Mouse (Mus musculus) hindbrain, embryonic 16.5 days (tissue): ENCODE data around the gene Smim20. TPM values are rescaled to one million over a fixed set of nuclear protein-coding genes. Genes with fewer than 3 reads are reported as not detected.

Experiments
- ATAC-seq: fragments of 200-750 bp; cut with Nextera tagmentation; 2 replicates; pipeline ENCODE4 v1.8.0; 2017; ENCODE audit warnings: moderate TSS enrichment, moderate library complexity
- H3K27ac ChIP-seq: fragments of 300-500 bp; sonication (generic); 2 replicates; pipeline ENCODE4 v1.5.1; 2014; ENCODE audit warnings: low read depth, mild to moderate bottlenecking, control low read depth, low read length, moderate library complexity
- H3K27me3 ChIP-seq: fragments of 300-500 bp; sonication (generic); replicated peaks from 2 replicates; pipeline ENCODE4 v1.6.1; 2014; ENCODE audit warnings: low read length; ENCODE audit not compliant: control insufficient read depth, insufficient read depth
- H3K36me3 ChIP-seq: fragments of 300-500 bp; sonication (generic); 2 replicates; pipeline ENCODE4 v1.6.1; 2014; ENCODE audit warnings: mild to moderate bottlenecking, low read length, moderate library complexity, mixed read lengths; ENCODE audit not compliant: control insufficient read depth, insufficient read depth
- H3K4me1 ChIP-seq: fragments of 300-500 bp; sonication (generic); 2 replicates; pipeline ENCODE4 v1.6.1; 2014; ENCODE audit warnings: low read depth, low read length; ENCODE audit not compliant: control insufficient read depth, insufficient read depth
- H3K4me2 ChIP-seq: fragments of 300-500 bp; sonication (generic); 2 replicates; pipeline ENCODE4 v1.6.1; 2014; ENCODE audit warnings: mild to moderate bottlenecking, low read length, control low read depth, moderate library complexity
- H3K4me3 ChIP-seq: fragments of 300-500 bp; sonication (generic); 2 replicates; pipeline ENCODE4 v1.5.1; 2014; ENCODE audit warnings: mild to moderate bottlenecking, low read length, control low read depth, moderate library complexity
- H3K9ac ChIP-seq: fragments of 300-500 bp; sonication (generic); 2 replicates; pipeline ENCODE4 v1.6.1; 2014; ENCODE audit warnings: low read depth, mild to moderate bottlenecking, control low read depth, low read length, moderate library complexity
- H3K9me3 ChIP-seq: fragments of 300-500 bp; sonication (generic); 2 replicates; pipeline ENCODE4 v1.6.1; 2014; ENCODE audit warnings: mild to moderate bottlenecking, low read length, moderate library complexity; ENCODE audit not compliant: control insufficient read depth
- WGBS: fragments of 180-500 bp; shearing (Covaris S2); extraction: QIAGEN DNeasy Blood & Tissue Kit; methylation state at CpG from one replicate; pipeline ENCODE4 v1.1.7; 2014; 5-methylcytosine and 5-hydroxymethylcytosine counted together
- polyA plus RNA-seq: library from polyadenylated mRNA; unstranded; fragments of >200 nt; fragmentation: Nextera tagmentation; extraction: Ambion mirVana; gene quantifications from 2 replicates; pipeline ENCODE4 v1.2.1, GENCODE M21; 2015

Gene Smim20
- polyA plus RNA-seq, 1 experiment from 2014 or later, result 80.1 TPM

- Histone ChIP-seq H3K9me3 (no peaks in the 10 kb centered on the region), H3K4me3 (no peak overlapping the region), H3K4me1 (no peaks in the 10 kb centered on the region), H3K27me3 (no peaks in the 10 kb centered on the region), H3K27ac (no peak overlapping the region), H3K36me3 (no peaks in the 10 kb centered on the region), H3K4me2 (no peak overlapping the region), H3K9ac (no peak overlapping the region)
- 56% methylated on average over 5 of the region's 5 CpGs for WGBS
- ATAC-seq, result peak; percentile 67
Observed at GRCm38 (mm10) chr5:53294627-53295026, 27.7 kb downstream of the Smim20 start.

GRCm38 (mm10) chr5:53296961-53297360 is 30.1 kb downstream of the Smim20 start:
- H3K4me2 ChIP-seq, result no peak overlapping the region
- no peaks in the 10 kb centered on the region for H3K27me3 ChIP-seq
- no peak overlapping the region for H3K4me3 ChIP-seq
- no peak overlapping the region for H3K9ac ChIP-seq
- no peaks in the 10 kb centered on the region for H3K36me3 ChIP-seq
- H3K9me3 ChIP-seq, result no peaks in the 10 kb centered on the region
- H3K27ac ChIP-seq, result no peak overlapping the region
- ATAC-seq, result no peak
- no peaks in the 10 kb centered on the region for H3K4me1 ChIP-seq
- WGBS, result 85% methylated on average over 4 of the region's 4 CpGs

GRCm38 (mm10) chr5:53301496-53301895 is 34.6 kb downstream of the Smim20 start:
- Histone ChIP-seq H3K27ac (no peak overlapping the region), H3K4me1 (no peaks in the 10 kb centered on the region), H3K9me3 (no peaks in the 10 kb centered on the region), H3K9ac (no peak overlapping the region), H3K4me3 (no peak overlapping the region), H3K27me3 (no peaks in the 10 kb centered on the region), H3K4me2 (no peak overlapping the region), H3K36me3 (no peaks in the 10 kb centered on the region)
- peak; percentile 69 for ATAC-seq
- WGBS, result 40% methylated on average over 8 of the region's 8 CpGs

- Histone ChIP-seq H3K27me3 (no peaks in the 10 kb centered on the region), H3K4me3 (no peak overlapping the region), H3K9ac (no peak overlapping the region), H3K4me1 (no peaks in the 10 kb centered on the region), H3K27ac (no peak overlapping the region), H3K36me3 (no peaks in the 10 kb centered on the region), H3K4me2 (no peak overlapping the region), H3K9me3 (no peaks in the 10 kb centered on the region)
- no peak for ATAC-seq
- whole genome bisulfite sequencing, result 77% methylated on average over 10 of the region's 10 CpGs
Observed at GRCm38 (mm10) chr5:53302895-53303670, 36.2 kb downstream of the Smim20 start.

- Histone ChIP-seq H3K4me2 (no peak overlapping the region), H3K9ac (no peak overlapping the region), H3K9me3 (no peaks in the 10 kb centered on the region), H3K27ac (no peak overlapping the region), H3K4me1 (no peaks in the 10 kb centered on the region), H3K4me3 (no peak overlapping the region), H3K27me3 (no peaks in the 10 kb centered on the region), H3K36me3 (no peaks in the 10 kb centered on the region)
- no peak for ATAC-seq
- 95% methylated on average over 6 of the region's 6 CpGs for WGBS
Observed at GRCm38 (mm10) chr5:53303941-53304340, 37.1 kb downstream of the Smim20 start.

- H3K27me3 ChIP-seq, result no peaks in the 10 kb centered on the region
- no peak for ATAC-seq
- 74% methylated on average over 4 of the region's 4 CpGs for WGBS
- no peak overlapping the region for H3K27ac ChIP-seq
- no peak overlapping the region for H3K4me2 ChIP-seq
- H3K4me3 ChIP-seq, result no peak overlapping the region
- H3K9me3 ChIP-seq, result no peaks in the 10 kb centered on the region
- no peaks in the 10 kb centered on the region for H3K4me1 ChIP-seq
- H3K9ac ChIP-seq, result no peak overlapping the region
- no peaks in the 10 kb centered on the region for H3K36me3 ChIP-seq
Observed at GRCm38 (mm10) chr5:53304936-53305335, 38.1 kb downstream of the Smim20 start.

GRCm38 (mm10) chr5:53306864-53307263 is 40.0 kb downstream of the Smim20 start:
- Histone ChIP-seq H3K4me2 (no peak overlapping the region), H3K27me3 (no peaks in the 10 kb centered on the region), H3K27ac (no peak overlapping the region), H3K9me3 (no peaks in the 10 kb centered on the region), H3K4me3 (no peak overlapping the region), H3K4me1 (no peaks in the 10 kb centered on the region), H3K9ac (no peak overlapping the region), H3K36me3 (no peaks in the 10 kb centered on the region)
- ATAC-seq, result no peak
- WGBS, result 89% methylated on average over 3 of the region's 3 CpGs

- over 99% methylated on average over 5 of the region's 5 CpGs for WGBS
- ATAC-seq, result no peak
- Histone ChIP-seq H3K4me2 (no peak overlapping the region), H3K27me3 (no peaks in the 10 kb centered on the region), H3K4me1 (no peaks in the 10 kb centered on the region), H3K4me3 (no peak overlapping the region), H3K36me3 (no peaks in the 10 kb centered on the region), H3K27ac (no peak overlapping the region), H3K9me3 (no peaks in the 10 kb centered on the region), H3K9ac (no peak overlapping the region)
Observed at GRCm38 (mm10) chr5:53307437-53307836, 40.6 kb downstream of the Smim20 start.

- no peak overlapping the region for H3K4me3 ChIP-seq
- no peak for ATAC-seq
Observed at GRCm38 (mm10) chr5:53314404-53315167, 47.7 kb downstream of the Smim20 start.

More at GRCm38 (mm10) chr5:53314404-53315167, 47.7 kb downstream of the Smim20 start:
- no peaks in the 10 kb centered on the region for H3K4me1 ChIP-seq
- H3K27ac ChIP-seq, result no peak overlapping the region
- no peak overlapping the region for H3K4me2 ChIP-seq
- H3K9ac ChIP-seq, result no peak overlapping the region
- no peaks in the 10 kb centered on the region for H3K9me3 ChIP-seq
- H3K36me3 ChIP-seq, result no peaks in the 10 kb centered on the region
- WGBS, result 80% methylated on average over 13 of the region's 13 CpGs
- H3K27me3 ChIP-seq, result no peaks in the 10 kb centered on the region
